Mouse (Mus musculus) CH12.LX (cell line): ENCODE results near the gene AY761185. TPM values are rescaled to one million over a fixed set of nuclear protein-coding genes. Genes with fewer than 3 reads are reported as not detected.

Experiments used
- DNase-seq: peaks from one replicate; pipeline ENCODE4 v3.0.0-alpha.2; 2013; ENCODE audit errors: extremely low read depth
- H3K27ac ChIP-seq: 2 replicates; pipeline ENCODE4 v1.5.1; 2012; ENCODE audit warnings: low read depth, mild to moderate bottlenecking, control low read depth, moderate library complexity; ENCODE audit not compliant: insufficient read depth
- H3K27me3 ChIP-seq: replicated peaks from 2 replicates; pipeline ENCODE3; 2012; ENCODE audit warnings: inconsistent platforms
- H3K36me3 ChIP-seq, 2 experiments: replicated peaks in 1 of 2; 2 replicates each; pipeline versions ENCODE3 to v1.6.1; 2012; ENCODE audit warnings: inconsistent platforms in 1 of 2, low read length in 1 of 2, mild to moderate bottlenecking in 1 of 2, mixed read lengths in 1 of 2, moderate library complexity in 1 of 2; ENCODE audit not compliant: control insufficient read depth in 1 of 2, insufficient read depth in 1 of 2
- H3K4me1 ChIP-seq, 2 experiments: 2 replicates each; pipeline ENCODE4 v1.6.1; 2012; ENCODE audit warnings: inconsistent platforms in 1 of 2, moderate library complexity in 1 of 2; ENCODE audit not compliant: insufficient read depth in 2 of 2, control insufficient read depth in 1 of 2
- H3K4me2 ChIP-seq: 2 replicates; pipeline ENCODE4 v1.6.1; 2012; ENCODE audit warnings: low read depth, mild to moderate bottlenecking, control low read depth; ENCODE audit not compliant: poor library complexity, insufficient read depth, severe bottlenecking
- H3K4me3 ChIP-seq, 3 experiments: fragments of 150-350 bp in 1 of 3; sonication (generic) in 1 of 3; replicated peaks in 1 of 3; 2 replicates each; pipeline versions ENCODE3 to v1.5.1; 2011 to 2012; ENCODE audit warnings: low read depth in 2 of 3, low read length in 2 of 3, mild to moderate bottlenecking in 2 of 3, moderate library complexity in 2 of 3, control low read depth in 1 of 3, improper control_type of control experiment in 1 of 3, inconsistent platforms in 1 of 3, mixed read lengths in 1 of 3; ENCODE audit not compliant: poor library complexity in 1 of 3
- H3K79me2 ChIP-seq: replicated peaks from 2 replicates; pipeline ENCODE4 v1.6.1; 2012; ENCODE audit warnings: mild to moderate bottlenecking, moderate library complexity; ENCODE audit not compliant: control insufficient read depth, poor library complexity, insufficient read depth, severe bottlenecking; ENCODE audit errors: extremely low read depth
- H3K9ac ChIP-seq: 2 replicates; pipeline ENCODE4 v1.6.1; 2012; ENCODE audit warnings: low read depth, mild to moderate bottlenecking, control low read depth, moderate library complexity; ENCODE audit not compliant: insufficient read depth
- H3K9me3 ChIP-seq: replicated peaks from 2 replicates; pipeline ENCODE3; 2012; ENCODE audit warnings: low read length, inconsistent platforms, mixed read lengths
- CHD1 ChIP-seq: IDR thresholded peaks from 2 replicates; pipeline ENCODE4 v1.6.1; 2012; ENCODE audit warnings: low read depth, low read length, improper control_type of control experiment, inconsistent platforms
- CHD2 ChIP-seq: IDR thresholded peaks from 2 replicates; pipeline ENCODE4 v1.6.1; 2011; ENCODE audit warnings: low read length, improper control_type of control experiment
- CTCF ChIP-seq, 2 experiments: IDR thresholded peaks in 1 of 2; conservative IDR thresholded peaks in 1 of 2; 2 replicates each; pipeline ENCODE4 v1.5.1; 2011 to 2012; ENCODE audit warnings: low read depth in 2 of 2, low read length in 2 of 2, improper control_type of control experiment in 1 of 2, inconsistent platforms in 1 of 2, mild to moderate bottlenecking in 1 of 2, moderate library complexity in 1 of 2
- E2F4 ChIP-seq: IDR thresholded peaks from 2 replicates; pipeline ENCODE4 v1.6.1; 2011; ENCODE audit warnings: low read depth, low read length, improper control_type of control experiment; ENCODE audit not compliant: insufficient replicate concordance
- ELF1 ChIP-seq: IDR thresholded peaks from 2 replicates; pipeline ENCODE4 v1.6.1; 2014; ENCODE audit warnings: low read depth, mild to moderate bottlenecking, inconsistent platforms, low read length, improper control_type of control experiment
- HCFC1 ChIP-seq: IDR thresholded peaks from 2 replicates; pipeline ENCODE4 v1.6.1; 2012; ENCODE audit warnings: low read depth, mild to moderate bottlenecking, inconsistent platforms, low read length, improper control_type of control experiment
- IRF4 ChIP-seq: IDR thresholded peaks from 2 replicates; pipeline ENCODE4 v1.6.1; 2014; ENCODE audit warnings: low read depth, mild to moderate bottlenecking, inconsistent platforms, low read length, improper control_type of control experiment
- MAX ChIP-seq: IDR thresholded peaks from 2 replicates; pipeline ENCODE4 v1.6.1; 2011; ENCODE audit warnings: low read length, improper control_type of control experiment
- MAZ ChIP-seq: IDR thresholded peaks from 2 replicates; pipeline ENCODE4 v1.6.1; 2012; ENCODE audit warnings: low read depth, mild to moderate bottlenecking, inconsistent platforms, low read length, improper control_type of control experiment, moderate library complexity
- NELFE ChIP-seq: IDR thresholded peaks from 2 replicates; pipeline ENCODE4 v1.6.1; 2011; ENCODE audit warnings: low read depth, low read length, improper control_type of control experiment
- NRF1 ChIP-seq: IDR thresholded peaks from 2 replicates; pipeline ENCODE4 v1.6.1; 2014; ENCODE audit warnings: low read depth, mild to moderate bottlenecking, inconsistent platforms, low read length, improper control_type of control experiment, moderate library complexity
- POLR2A ChIP-seq: IDR thresholded peaks from 2 replicates; pipeline ENCODE4 v1.6.1; 2011; ENCODE audit warnings: low read depth, mild to moderate bottlenecking, improper control_type of control experiment, low read length
- RAD21 ChIP-seq: IDR thresholded peaks from 2 replicates; pipeline ENCODE4 v1.6.1; 2011; ENCODE audit warnings: low read depth, mild to moderate bottlenecking, low read length, improper control_type of control experiment, moderate library complexity
- SIN3A ChIP-seq: IDR thresholded peaks from 2 replicates; pipeline ENCODE4 v1.6.1; 2012; ENCODE audit warnings: low read length, improper control_type of control experiment, inconsistent platforms
- SMC3 ChIP-seq: IDR thresholded peaks from 2 replicates; pipeline ENCODE4 v1.6.1; 2011; ENCODE audit warnings: low read depth, low read length, improper control_type of control experiment
- TBP ChIP-seq: conservative IDR thresholded peaks from 2 replicates; pipeline ENCODE4 v1.6.1; 2011; ENCODE audit warnings: low read depth, low read length, improper control_type of control experiment
- TCF12 ChIP-seq: IDR thresholded peaks from 2 replicates; pipeline ENCODE4 v1.6.1; 2014; ENCODE audit warnings: low read depth, mild to moderate bottlenecking, inconsistent platforms, low read length, improper control_type of control experiment
- USF1 ChIP-seq: IDR thresholded peaks from 2 replicates; pipeline ENCODE4 v1.6.1; 2014; ENCODE audit warnings: low read depth, mild to moderate bottlenecking, inconsistent platforms, low read length, improper control_type of control experiment
- USF2 ChIP-seq: conservative IDR thresholded peaks from 2 replicates; pipeline ENCODE4 v1.6.1; 2011; ENCODE audit warnings: low read depth, low read length, improper control_type of control experiment
- ZC3H11A ChIP-seq: IDR thresholded peaks from 2 replicates; pipeline ENCODE4 v1.6.1; 2012; ENCODE audit warnings: low read depth, mild to moderate bottlenecking, inconsistent platforms, low read length, improper control_type of control experiment
- ZKSCAN1 ChIP-seq: IDR thresholded peaks from 2 replicates; pipeline ENCODE4 v1.6.1; 2012; ENCODE audit warnings: low read depth, inconsistent platforms, low read length, improper control_type of control experiment, borderline replicate concordance
- dilution Hi-C: fragments of 300-500 bp; cut with MboI; formaldehyde crosslinking; loops from 2 replicates; pipeline ENCODE4 v1.14.3; 2020; ENCODE audit warnings: low sequenced_read_pairs; ENCODE audit not compliant: extremely low pct_unique_long_range_greater_than_20kb, extremely low pct_ligation_motif_present
- in situ Hi-C: fragments of 300-500 bp; cut with MboI; formaldehyde crosslinking; loops from 3 replicates; pipeline ENCODE4 v1.14.3; 2019; ENCODE audit warnings: low sequenced_read_pairs, low pct_ligation_motif_present, low pct_unique_long_range_greater_than_20kb, mixed read lengths
- polyA plus RNA-seq: library from polyadenylated mRNA; unstranded; fragments of >175 nt; gene quantifications from 2 replicates; pipeline ENCODE4 v1.2.1, GENCODE M21; 2012; ENCODE audit warnings: low read depth; ENCODE audit not compliant: insufficient read length
- total RNA-seq, 2 experiments: library from RNA; depleted of rRNA; stranded (reverse); fragments of 300-350 nt in 1 of 2; fragments of >200 nt in 1 of 2; gene quantifications; 2 replicates each; pipeline ENCODE4 v1.2.3; 2012 to 2014

Gene AY761185
- total and polyA plus RNA-seq, 3 experiments = not detected

- Histone ChIP-seq H3K9me3 (peaks cover 2% of the 10 kb centered on the region), H3K4me3 (no peak overlapping the region), H3K79me2 (no peaks in the 10 kb centered on the region), H3K27ac (no peak overlapping the region), H3K27me3 (peaks cover 16% of the 10 kb centered on the region), H3K4me2 (no peak overlapping the region), H3K4me1 (no peaks in the 10 kb centered on the region), H3K9ac (no peak overlapping the region), H3K36me3 (no peaks in the 10 kb centered on the region)
- no peak for DNase-seq
- dilution Hi-C loops = no loop called here
- in situ Hi-C loops = no loop called here
- no peak for TF ChIP-seq RAD21
- TF ChIP-seq MAZ = no peak
- no peak for TF ChIP-seq HCFC1
- TF ChIP-seq POLR2A = no peak
- no peak for TF ChIP-seq ZKSCAN1
- no peak for TF ChIP-seq ELF1
- no peak for TF ChIP-seq USF2
- no peak for TF ChIP-seq CHD1
- TF ChIP-seq NRF1 = no peak
- no peak for TF ChIP-seq TCF12
- TF ChIP-seq IRF4 = no peak
- no peak for TF ChIP-seq SMC3
- TF ChIP-seq E2F4 = no peak
- no peak for TF ChIP-seq NELFE
Observed at GRCm38 (mm10) chr8:20979846-20980245, 35.3 kb upstream of the AY761185 start.

GRCm38 (mm10) chr8:20964531-20964930 is 20.0 kb upstream of the AY761185 start:
- H3K9me3 ChIP-seq = no peaks in the 10 kb centered on the region
- no peaks in the 10 kb centered on the region for H3K4me1 ChIP-seq
- dilution Hi-C loops = no loop called here
- no peaks in the 10 kb centered on the region for H3K36me3 ChIP-seq
- no peak overlapping the region for H3K9ac ChIP-seq
- peak; percentile 2 for DNase-seq
- H3K27me3 ChIP-seq = peaks cover 9% of the 10 kb centered on the region
- no peak overlapping the region for H3K27ac ChIP-seq
- H3K79me2 ChIP-seq = no peaks in the 10 kb centered on the region
- in situ Hi-C loops = no loop called here
- H3K4me3 ChIP-seq = no peak overlapping the region
- TF ChIP-seq CHD2 = no peak
- no peak for TF ChIP-seq SIN3A
- no peak for TF ChIP-seq MAX
- TF ChIP-seq ZC3H11A = no peak
- TF ChIP-seq MAZ = no peak
- TF ChIP-seq SMC3 = peak; percentile 25; the same call in 1 of the 2 replicates
- TF ChIP-seq CTCF (conservative IDR thresholded peaks at IDR 0.05 in 1 of 2, IDR thresholded peaks at IDR 0.05 in 1 of 2; ENCODE audit: low read depth in 2 of 2, low read length in 2 of 2) = peak in 1 of 2 experiments; percentile 29; a peak in 2 of 4 replicates
- no peak for TF ChIP-seq USF1
- no peak for TF ChIP-seq TBP
- TF ChIP-seq RAD21 = peak; percentile 26
- no peak overlapping the region for H3K4me2 ChIP-seq
